Mouse (Mus musculus) embryonic facial prominence, embryonic 14.5 days (tissue): Measurements from ENCODE around the gene Myo1f. TPM values are rescaled to one million over a fixed set of nuclear protein-coding genes. Genes with fewer than 3 reads are reported as not detected.

ENCODE experiments used
- ATAC-seq: fragments of 200-750 bp; cut with Nextera tagmentation; 2 replicates; pipeline ENCODE4 v1.8.0; 2017; ENCODE audit warnings: low read depth, moderate number of reproducible peaks, moderate TSS enrichment
- DNase-seq: peaks from one replicate; pipeline ENCODE4 v3.0.0-alpha.2; 2015; ENCODE audit warnings: low spot score
- H3K27ac ChIP-seq: fragments of 300-500 bp; sonication (generic); replicated peaks from 2 replicates; pipeline ENCODE4 v1.5.1; 2014; ENCODE audit warnings: low read depth, mild to moderate bottlenecking, low read length, moderate library complexity
- H3K27me3 ChIP-seq: fragments of 300-500 bp; sonication (generic); replicated peaks from 2 replicates; pipeline ENCODE4 v1.6.1; 2014; ENCODE audit warnings: low read length; ENCODE audit not compliant: control insufficient read depth, insufficient read depth
- H3K36me3 ChIP-seq: fragments of 300-500 bp; sonication (generic); 2 replicates; pipeline ENCODE4 v1.6.1; 2014; ENCODE audit warnings: low read length, mixed read lengths; ENCODE audit not compliant: control insufficient read depth, insufficient read depth
- H3K4me1 ChIP-seq: fragments of 300-500 bp; sonication (generic); 2 replicates; pipeline ENCODE4 v1.6.1; 2014; ENCODE audit warnings: antibody characterized with exemption, low read length; ENCODE audit not compliant: control insufficient read depth, insufficient read depth
- H3K4me2 ChIP-seq: fragments of 300-500 bp; sonication (generic); 2 replicates; pipeline ENCODE4 v1.6.1; 2014; ENCODE audit warnings: low read depth, mild to moderate bottlenecking, low read length, moderate library complexity, mixed read lengths
- H3K4me3 ChIP-seq: fragments of 300-500 bp; sonication (generic); 2 replicates; pipeline ENCODE4 v1.5.1; 2014; ENCODE audit warnings: low read depth, mild to moderate bottlenecking, low read length
- H3K9ac ChIP-seq: fragments of 300-500 bp; sonication (generic); 2 replicates; pipeline ENCODE4 v1.6.1; 2014; ENCODE audit warnings: low read depth, mild to moderate bottlenecking, low read length, moderate library complexity, mixed read lengths
- H3K9me3 ChIP-seq: fragments of 300-500 bp; sonication (generic); 2 replicates; pipeline ENCODE4 v1.6.1; 2016; ENCODE audit warnings: low read length; ENCODE audit not compliant: control insufficient read depth
- WGBS: fragments of 180-500 bp; shearing (Covaris S2); extraction: QIAGEN DNeasy Blood & Tissue Kit; methylation state at CpG from one replicate; pipeline ENCODE4 v1.1.7; 2014; 5-methylcytosine and 5-hydroxymethylcytosine counted together
- polyA plus RNA-seq: library from polyadenylated mRNA; unstranded; fragments of >200 nt; fragmentation: Nextera tagmentation; extraction: Ambion mirVana; gene quantifications from 2 replicates; pipeline ENCODE4 v1.2.1, GENCODE M21; 2014

Gene Myo1f
- polyA plus RNA-seq, 1 experiment from 2014 or later: 4.1 TPM

DNA sequence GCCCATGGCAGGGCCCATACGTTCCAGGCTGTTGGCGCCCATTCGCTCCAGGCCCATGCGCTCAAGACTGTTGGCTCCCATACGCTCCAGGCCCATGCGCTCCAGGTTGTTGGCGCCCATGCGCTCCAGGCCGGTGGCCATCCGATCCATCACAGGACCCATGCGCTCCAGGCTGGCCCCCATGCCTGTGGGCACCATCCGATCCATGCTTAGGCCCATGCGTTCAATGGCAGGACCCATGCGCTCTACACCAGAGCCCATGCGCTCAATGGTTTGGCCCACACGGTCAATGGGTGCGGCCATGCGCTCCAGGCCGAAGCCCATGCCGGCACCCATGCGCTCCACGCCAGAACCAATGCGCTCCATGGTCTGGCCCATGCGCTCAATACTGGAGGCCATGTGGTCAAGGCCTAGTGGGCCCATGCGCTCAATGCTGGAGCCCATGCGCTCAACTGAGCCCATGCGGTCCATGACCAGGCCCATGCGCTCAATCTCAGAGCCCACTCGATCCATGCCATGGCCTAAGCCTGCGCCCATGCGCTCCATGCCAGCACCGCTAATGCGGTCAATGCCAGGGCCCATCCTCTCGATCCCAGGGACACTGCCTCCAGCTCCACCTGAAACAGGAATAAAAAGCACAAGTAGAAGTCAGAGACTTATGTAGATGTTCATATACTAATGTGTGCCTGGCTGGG lies 94.4 kb downstream of the Myo1f start:
- Histone ChIP-seq H3K27me3 (no peaks in the 10 kb centered on the region), H3K4me3 (no peak overlapping the region), H3K9me3 (no peaks in the 10 kb centered on the region), H3K4me1 (no peaks in the 10 kb centered on the region), H3K9ac (no peak overlapping the region), H3K27ac (no peak overlapping the region), H3K4me2 (no peak overlapping the region), H3K36me3 (peaks cover 95% of the 10 kb centered on the region)
- ATAC-seq: peak; percentile 17
- DNase-seq: no peak
- WGBS: 97% methylated on average over 34 of the region's 34 CpGs

Other genes starting within 250 kb of the Myo1f start
- gene Zfp81, start 196.8 kb upstream of the Myo1f start, polyA plus RNA-seq: 13.1 and 14.5 TPM in 2 replicates
- gene Zfp101, start 161.1 kb upstream of the Myo1f start, polyA plus RNA-seq: 15.1 and 17.1 TPM in 2 replicates
- gene Actl9, start 122.8 kb upstream of the Myo1f start, polyA plus RNA-seq: not detected in 2 replicates
- gene Adamts10, start 31.5 kb upstream of the Myo1f start, polyA plus RNA-seq: 64.3 and 77.0 TPM in 2 replicates
- gene Zfp414, start 73.4 kb downstream of the Myo1f start, polyA plus RNA-seq: 51.9 and 66.6 TPM in 2 replicates
- 1.1 TPM in 2 replicates for gene Pram1, start 82.3 kb downstream of the Myo1f start, polyA plus RNA-seq
- gene Hnrnpm, start 131.2 kb downstream of the Myo1f start, polyA plus RNA-seq: 266 and 275 TPM in 2 replicates
- gene March2, start 163.0 kb downstream of the Myo1f start, polyA plus RNA-seq: 62.2 and 63.9 TPM in 2 replicates
- 156 and 181 TPM in 2 replicates for gene Rab11b, start 204.8 kb downstream of the Myo1f start, polyA plus RNA-seq
- 35.7 and 52.1 TPM in 2 replicates for gene Angptl4, start 226.1 kb downstream of the Myo1f start, polyA plus RNA-seq